20 mouse cellular contexts compared by ENCODE assay signal in the genomic region with DNA sequence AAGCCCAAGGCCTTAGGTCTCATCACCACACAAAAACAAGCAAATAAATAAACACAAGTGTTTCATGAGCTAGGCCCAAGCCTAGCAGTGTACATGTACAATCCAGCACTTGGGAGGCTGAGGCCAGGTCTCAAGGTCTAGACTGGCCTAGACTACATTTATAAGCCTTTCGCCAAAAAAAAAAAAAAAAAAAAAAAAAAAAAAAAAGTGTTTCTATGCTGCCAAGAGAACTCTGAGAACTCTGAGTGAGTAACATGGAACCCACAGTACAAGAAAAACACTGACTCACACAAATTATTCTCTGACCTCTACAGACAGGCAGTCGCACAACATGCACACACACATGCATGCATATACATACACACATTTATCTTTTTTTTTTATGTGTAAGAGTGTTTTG.
DNase-seq lines count a peak whose midpoint lies in the region; ATAC-seq and TF ChIP-seq lines count a peak whose summit lies in the region.
"Had no signal": no experiment of that assay in that cellular context is flagged by ENCODE, and none has a peak within 500 bp of the region (broad histone marks: within the 10 kb centered on the region; RNA-seq: fewer than 3 reads in every experiment).

No protein-coding gene starts in this region.

- WGBS in liver, embryonic 12.5 days (ENCODE audit: insufficient replicate concordance) = 81% methylated on average over 2 of the region's 2 CpGs
- WGBS in liver, postnatal 0 days (ENCODE audit: insufficient replicate concordance) = 86% methylated on average over 2 of the region's 2 CpGs

- no peaks in the 10 kb centered on the region; the same call in 1 of the 2 replicates for H3K79me2 ChIP-seq in CH12.LX (replicated peaks; ENCODE audit: control insufficient read depth, extremely low read depth, insufficient read depth, poor library complexity, severe bottlenecking)

- H3K9me3 ChIP-seq in liver, embryonic 12.5 days (replicated peaks) = no peaks in the 10 kb centered on the region
- no peaks in the 10 kb centered on the region for H3K9me3 ChIP-seq in liver, postnatal 0 days (ENCODE audit: low read length)
- H3K9me3 ChIP-seq in CH12.LX (replicated peaks; ENCODE audit: low read length) = no peaks in the 10 kb centered on the region
- H3K9me3 ChIP-seq: embryonic facial prominence, embryonic 15.5 days; forebrain, embryonic 15.5 days; heart, embryonic 12.5 days; hindbrain, embryonic 10.5 days; intestine, embryonic 15.5 days had no signal

- H3K27ac ChIP-seq in liver, embryonic 12.5 days = 0 out of 2 replicates have a peak overlapping the region, but pooled peaks have one; percentile 18
- H3K27ac ChIP-seq in liver, postnatal 0 days (ENCODE audit: low read depth) = no peak overlapping the region
- no peak overlapping the region for H3K27ac ChIP-seq in CH12.LX (ENCODE audit: insufficient read depth, low read depth)
- H3K27ac ChIP-seq: embryonic facial prominence, embryonic 15.5 days; forebrain, embryonic 15.5 days; hindbrain, embryonic 10.5 days; hindbrain, embryonic 14.5 days; intestine, embryonic 15.5 days had no signal

- dilution Hi-C loops in CH12.LX (cut with MboI; ENCODE audit: extremely low pct_ligation_motif_present, extremely low pct_unique_long_range_greater_than_20kb, low sequenced_read_pairs) = no loop called here

- TF ChIP-seq CTCF in liver, postnatal 0 days (IDR thresholded peaks at IDR 0.05; ENCODE audit: low read depth) = no peak
- no peak for TF ChIP-seq CTCF in CH12.LX (conservative IDR thresholded peaks at IDR 0.05 in 1 of 2, IDR thresholded peaks at IDR 0.05 in 1 of 2; ENCODE audit: low read depth in 2 of 2, low read length in 2 of 2)

- no peak for TF ChIP-seq EP300 in liver, postnatal 0 days (IDR thresholded peaks at IDR 0.05; ENCODE audit: low read depth)
- TF ChIP-seq EP300 in CH12.LX (IDR thresholded peaks at IDR 0.05; ENCODE audit: low read length) = no peak

- H3K36me3 ChIP-seq in liver, embryonic 12.5 days = no peaks in the 10 kb centered on the region
- no peaks in the 10 kb centered on the region for H3K36me3 ChIP-seq in liver, postnatal 0 days (replicated peaks; ENCODE audit: insufficient read depth, low read length)
- no peaks in the 10 kb centered on the region for H3K36me3 ChIP-seq in CH12.LX (replicated peaks in 1 of 2; ENCODE audit: control insufficient read depth in 1 of 2, insufficient read depth in 1 of 2, low read length in 1 of 2)
- H3K36me3 ChIP-seq: embryonic facial prominence, embryonic 15.5 days; forebrain, embryonic 15.5 days; heart, embryonic 12.5 days; hindbrain, embryonic 10.5 days; intestine, embryonic 15.5 days had no signal

- no peak for TF ChIP-seq POLR2A in CH12.LX (IDR thresholded peaks at IDR 0.05; ENCODE audit: low read depth, low read length)

- peaks cover 87% of the 10 kb centered on the region for H3K4me1 ChIP-seq in liver, embryonic 12.5 days
- peaks cover 11% of the 10 kb centered on the region for H3K4me1 ChIP-seq in liver, postnatal 0 days (ENCODE audit: insufficient read depth)
- H3K4me1 ChIP-seq in CH12.LX (ENCODE audit: control insufficient read depth in 1 of 2, insufficient read depth in 2 of 2) = peaks cover 11 to 22% of the 10 kb centered on the region in 2 experiments
- H3K4me1 ChIP-seq: forebrain, embryonic 15.5 days had no signal

- no peak overlapping the region for H3K4me2 ChIP-seq in liver, embryonic 12.5 days
- H3K4me2 ChIP-seq in liver, postnatal 0 days (ENCODE audit: low read depth, low read length) = no peak overlapping the region
- no peak overlapping the region for H3K4me2 ChIP-seq in CH12.LX (ENCODE audit: insufficient read depth, low read depth, poor library complexity, severe bottlenecking)
- H3K4me2 ChIP-seq: embryonic facial prominence, embryonic 15.5 days; forebrain, embryonic 15.5 days; hindbrain, embryonic 14.5 days; intestine, embryonic 15.5 days had no signal

- H3K9ac ChIP-seq in liver, embryonic 12.5 days = no peak overlapping the region
- H3K9ac ChIP-seq in liver, postnatal 0 days (replicated peaks) = no peak overlapping the region
- H3K9ac ChIP-seq in CH12.LX (ENCODE audit: insufficient read depth, low read depth) = no peak overlapping the region
- H3K9ac ChIP-seq: embryonic facial prominence, embryonic 15.5 days; forebrain, embryonic 15.5 days; heart, embryonic 12.5 days; hindbrain, embryonic 14.5 days; intestine, embryonic 15.5 days had no signal

- H3K27me3 ChIP-seq in liver, embryonic 12.5 days (replicated peaks) = no peaks in the 10 kb centered on the region
- no peaks in the 10 kb centered on the region for H3K27me3 ChIP-seq in liver, postnatal 0 days (ENCODE audit: insufficient read depth, low read length)
- no peaks in the 10 kb centered on the region for H3K27me3 ChIP-seq in CH12.LX (replicated peaks)
- H3K27me3 ChIP-seq: embryonic facial prominence, embryonic 15.5 days; forebrain, embryonic 15.5 days; heart, embryonic 12.5 days; intestine, embryonic 15.5 days had no signal

- no peak overlapping the region for H3K4me3 ChIP-seq in liver, embryonic 12.5 days
- no peak overlapping the region for H3K4me3 ChIP-seq in liver, postnatal 0 days (ENCODE audit: low read depth, low read length)
- H3K4me3 ChIP-seq in CH12.LX (replicated peaks in 1 of 3; ENCODE audit: low read depth in 2 of 3, low read length in 2 of 3, poor library complexity in 1 of 3) = no peak overlapping the region
- H3K4me3 ChIP-seq: embryonic facial prominence, embryonic 15.5 days; forebrain, embryonic 15.5 days; heart, embryonic 12.5 days; hindbrain, embryonic 10.5 days; intestine, embryonic 15.5 days had no signal

- no peak for TF ChIP-seq RAD21 in CH12.LX (IDR thresholded peaks at IDR 0.05; ENCODE audit: low read depth, low read length)

- no peak for DNase-seq in liver, postnatal 0 days
- DNase-seq in CH12.LX (ENCODE audit: extremely low read depth) (no peak), adipocyte (ENCODE audit: low spot score) (peak; percentile 46)
- no peak for DNase-seq in cerebellum, adult 11-12 months
- no peak for DNase-seq in left cerebral cortex, adult 11 months (ENCODE audit: low spot score)
- DNase-seq in thymus, postnatal 10 days (ENCODE audit: low spot score in 2 of 2) = no peak
- DNase-seq: adrenal gland, postnatal 25 days; B cell, adult 2 months; cerebellum, adult 8-10 months; cerebellum, postnatal 14 days; embryo, embryonic 11 days; gastrocnemius, postnatal 14 days had no signal

- no peak for ATAC-seq in liver, embryonic 12.5 days
- no peak for ATAC-seq in liver, postnatal 0 days
- ATAC-seq: CD4-positive, CD25-positive, alpha-beta regulatory T cell, adult 4 months; forebrain, embryonic 15.5 days; intestine, embryonic 15.5 days had no signal

- in situ Hi-C loops in CH12.LX (cut with MboI; ENCODE audit: low pct_ligation_motif_present, low pct_unique_long_range_greater_than_20kb, low sequenced_read_pairs) = no loop called here

TF ChIP-seq in CH12.LX, 34 proteins besides CTCF, POLR2A, EP300 and RAD21:
- TF ChIP-seq ZNF384 (IDR thresholded peaks at IDR 0.05; ENCODE audit: low read depth, low read length) = peak; percentile 59
- TF ChIP-seq JUN (IDR thresholded peaks at IDR 0.05; ENCODE audit: insufficient read depth, low read depth, low read length) = no peak
